Mouse (Mus musculus) left cerebral cortex, adult 2 months (tissue): ENCODE measurements at regions not wholly inside any gene's neighbourhood (a gene's known extent, or its start where the extent isn't known, plus 50 kb on each side); places are given as distances from the start of the nearest gene placed in this dataset.
A peak's percentile ranks its signal among the peaks of the same experiment; 100 is the strongest.

Source experiments
- DNase-seq, 2 experiments: peaks; one replicate each; pipeline ENCODE4 v3.0.0; 2021 to 2022; ENCODE audit warnings: low spot score in 2 of 2, mixed read lengths in 1 of 2; ENCODE audit errors: extremely low spot score in 1 of 2
- H3K27ac ChIP-seq: fragments of 200-600 bp; 2 replicates; pipeline ENCODE4 v1.8.1; 2022
- H3K4me3 ChIP-seq: fragments of 200-600 bp; 2 replicates; pipeline ENCODE4 v1.8.1; 2022
- CTCF ChIP-seq: fragments of 200-600 bp; IDR thresholded peaks from 2 replicates; pipeline ENCODE4 v1.8.1; 2022; ENCODE audit warnings: antibody characterized with exemption, mild to moderate bottlenecking, moderate library complexity
- intact Hi-C: fragments of 180-260 bp; cut with DNase I; formaldehyde crosslinking; loops from one replicate; pipeline ENCODE4 v1.15.1; 2025

DNA sequence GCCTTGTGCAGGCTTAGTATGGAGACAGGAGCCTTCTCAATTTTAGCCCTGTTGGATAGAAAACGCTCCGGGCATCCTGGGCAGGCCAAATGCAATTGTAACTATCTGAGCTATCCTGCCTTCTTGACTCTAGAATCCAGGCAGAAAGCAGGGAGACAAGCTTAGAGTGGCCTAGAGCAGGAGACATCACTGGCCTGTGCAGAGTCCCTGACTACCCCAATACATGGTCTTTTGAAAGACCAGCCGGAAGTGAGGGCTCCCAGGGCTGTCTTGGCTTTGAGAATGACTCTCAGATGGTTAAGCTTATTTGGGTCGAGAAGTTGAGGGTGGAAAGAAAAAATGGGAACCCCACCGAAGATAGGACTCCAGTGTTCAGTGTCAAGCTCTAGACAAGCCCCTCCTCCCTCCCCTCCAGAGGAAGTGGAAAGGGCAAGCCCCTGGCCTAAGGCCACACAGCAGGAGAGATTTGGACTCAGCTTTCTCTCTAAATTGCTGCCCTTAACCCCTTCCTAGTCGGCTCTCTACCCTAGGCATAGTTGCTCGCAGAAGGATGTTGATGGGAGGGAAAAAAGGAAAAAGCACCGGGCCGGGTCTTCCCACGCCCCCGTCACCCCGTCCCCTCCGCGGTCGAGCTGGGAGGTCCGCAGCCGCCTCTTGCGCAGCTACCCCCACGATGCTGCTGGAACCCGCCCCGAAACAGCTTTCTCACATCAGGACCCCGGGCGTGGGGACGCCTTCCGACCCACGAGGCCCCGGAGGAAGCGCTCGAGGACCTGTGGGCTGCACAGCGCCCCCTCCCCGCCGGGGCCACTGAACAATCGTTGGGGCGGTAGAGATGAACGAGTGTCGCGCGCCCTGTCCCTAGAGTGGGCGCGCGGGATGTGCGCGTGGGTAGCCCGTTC, 96.1 kb downstream of the 1700001O22Rik start:
- DNase-seq, result no peak
- intact Hi-C loops, result no loop called here
- Histone ChIP-seq H3K4me3 (peak overlapping the region; percentile 45), H3K27ac (peak overlapping the region; percentile 100)
- TF ChIP-seq CTCF, result no peak; the same call in 1 of the 2 replicates

- no peak overlapping the region for H3K4me3 ChIP-seq
- intact Hi-C loops, result no loop called here
- TF ChIP-seq CTCF, result no peak
- H3K27ac ChIP-seq, result peak overlapping the region; percentile 44; the same call in 1 of the 2 replicates
- DNase-seq, result no peak
These were observed 97.4 kb downstream of the 1700001O22Rik start for GRCm38 (mm10) chr2:30706036-30706435.

GRCm38 (mm10) chr2:30703308-30703707, 100.2 kb downstream of the 1700001O22Rik start:
- H3K4me3 ChIP-seq, result no peak overlapping the region
- no peak for TF ChIP-seq CTCF
- DNase-seq, result no peak
- no peak overlapping the region for H3K27ac ChIP-seq
- intact Hi-C loops, result no loop called here

DNA sequence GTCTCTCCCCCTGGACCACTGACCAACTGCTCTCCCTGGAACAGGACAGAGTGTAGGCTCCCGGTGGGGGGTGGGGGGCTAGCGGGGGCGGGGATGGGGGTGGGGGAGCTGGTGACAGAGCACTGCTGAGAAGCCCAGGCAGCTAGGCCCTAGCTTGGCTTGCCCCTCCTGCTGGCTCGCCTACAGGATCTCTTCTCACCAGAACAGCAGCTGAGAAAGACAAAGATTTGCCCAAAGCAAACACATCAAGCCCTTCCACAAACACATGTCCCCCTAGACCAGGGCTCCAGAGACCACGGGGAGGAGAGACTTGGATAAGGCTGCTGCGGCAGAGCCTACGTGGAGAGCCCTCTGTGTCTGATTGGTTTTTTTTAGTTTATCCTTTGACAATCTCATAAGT, 100.8 kb downstream of the 1700001O22Rik start:
- no peak for DNase-seq
- intact Hi-C loops, result no loop called here
- H3K27ac ChIP-seq, result peak overlapping the region; percentile 45
- TF ChIP-seq CTCF, result no peak; the same call in 1 of the 2 replicates
- no peak overlapping the region for H3K4me3 ChIP-seq

DNA sequence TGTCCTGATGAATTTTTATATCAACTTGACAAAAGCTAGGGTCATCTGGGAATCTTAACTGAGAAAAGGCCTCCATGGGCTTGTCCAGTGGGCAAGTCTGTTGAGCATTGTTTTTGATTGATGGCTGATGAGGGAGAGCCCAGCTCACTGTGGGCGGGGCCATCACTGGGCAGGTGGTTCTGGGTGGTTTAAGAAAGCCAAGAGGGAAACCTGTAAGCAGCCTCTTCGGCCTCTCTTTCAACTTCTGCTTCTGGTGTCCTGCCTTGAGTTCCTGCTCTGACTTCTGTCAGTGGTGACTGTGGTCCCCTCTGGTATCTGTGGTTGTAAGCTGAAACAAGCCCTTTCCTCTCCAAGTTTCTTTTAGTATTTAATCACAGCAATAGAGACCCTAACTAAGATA, 102.6 kb downstream of the 1700001O22Rik start:
- intact Hi-C loops, result no loop called here
- H3K27ac ChIP-seq, result peak overlapping the region; percentile 6; the same call in 1 of the 2 replicates
- TF ChIP-seq CTCF, result no peak
- H3K4me3 ChIP-seq, result no peak overlapping the region
- no peak for DNase-seq

DNA sequence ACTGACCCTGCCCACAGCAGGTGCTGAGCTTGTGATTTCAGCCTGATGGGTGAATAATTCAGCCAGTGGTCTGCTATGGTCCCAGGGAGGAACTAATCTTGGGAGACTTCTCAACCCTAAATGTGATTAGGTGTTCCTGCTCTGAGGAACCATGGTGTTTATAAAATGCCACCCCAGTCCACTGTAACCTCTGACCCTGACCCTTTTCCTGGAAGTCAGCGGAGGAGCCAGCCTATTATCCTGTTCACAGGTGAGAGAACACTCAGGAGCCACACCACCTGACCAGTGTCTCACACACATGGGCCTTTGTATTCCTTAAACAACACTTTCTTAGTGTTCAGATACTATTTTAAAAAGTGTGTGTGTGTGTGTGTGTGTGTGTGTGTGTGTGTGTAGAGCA, 103.0 kb downstream of the 1700001O22Rik start:
- DNase-seq, result no peak
- TF ChIP-seq CTCF, result no peak
- intact Hi-C loops, result no loop called here
- Histone ChIP-seq H3K4me3 (no peak overlapping the region), H3K27ac (peak overlapping the region; percentile 91)

GRCm38 (mm10) chr2:30699797-30700454, 103.5 kb downstream of the 1700001O22Rik start:
- no peak; the same call in 1 of the 2 replicates for TF ChIP-seq CTCF
- intact Hi-C loops, result no loop called here

DNA sequence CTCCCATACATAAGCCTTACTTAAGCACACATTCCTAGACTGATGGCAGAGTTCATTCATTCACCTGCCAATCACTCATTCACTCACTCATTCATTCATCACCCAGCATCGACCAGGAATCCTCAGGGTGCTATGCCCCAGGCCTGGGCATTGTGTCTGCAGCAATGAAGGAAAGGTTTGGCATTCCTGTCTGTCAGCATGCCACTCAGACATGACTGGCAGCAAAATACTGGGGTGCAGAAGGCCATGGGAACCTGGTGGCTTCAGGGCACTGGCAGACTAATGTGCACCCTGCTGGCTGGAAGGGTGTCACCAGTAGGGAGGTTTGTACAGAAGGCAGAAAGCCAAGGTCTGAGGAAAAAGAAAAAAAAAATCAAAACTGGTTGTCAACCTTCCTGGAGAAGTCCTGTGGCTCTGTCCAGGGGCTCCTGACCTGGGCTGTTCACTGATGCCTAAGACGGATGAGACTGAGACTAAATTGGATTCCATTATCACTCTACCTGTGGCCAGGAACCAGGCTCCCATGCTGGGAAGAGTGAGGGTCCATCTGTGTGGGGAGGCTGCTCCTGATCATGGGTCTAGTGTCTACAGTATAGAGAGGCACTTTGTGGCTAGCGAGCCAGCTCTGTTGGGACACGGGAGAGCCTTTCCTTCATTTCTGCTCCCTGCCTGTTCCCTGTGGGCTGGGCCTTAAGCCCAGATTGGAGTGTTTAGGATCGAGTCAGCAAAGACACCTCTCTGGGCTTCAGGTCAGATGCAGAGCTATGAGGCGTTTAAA, 104.1 kb downstream of the Cstad start:
- Histone ChIP-seq H3K27ac (peak overlapping the region; percentile 91; the same call in 1 of the 2 replicates), H3K4me3 (no peak overlapping the region)
- intact Hi-C loops, result no loop called here
- no peak for DNase-seq
- TF ChIP-seq CTCF, result no peak

More at GRCm38 (mm10) chr2:30699797-30700454, 103.5 kb downstream of the 1700001O22Rik start:
- Histone ChIP-seq H3K4me3 (no peak overlapping the region), H3K27ac (peak overlapping the region; percentile 91)
- peak; percentile 79 to 83 for DNase-seq

DNA sequence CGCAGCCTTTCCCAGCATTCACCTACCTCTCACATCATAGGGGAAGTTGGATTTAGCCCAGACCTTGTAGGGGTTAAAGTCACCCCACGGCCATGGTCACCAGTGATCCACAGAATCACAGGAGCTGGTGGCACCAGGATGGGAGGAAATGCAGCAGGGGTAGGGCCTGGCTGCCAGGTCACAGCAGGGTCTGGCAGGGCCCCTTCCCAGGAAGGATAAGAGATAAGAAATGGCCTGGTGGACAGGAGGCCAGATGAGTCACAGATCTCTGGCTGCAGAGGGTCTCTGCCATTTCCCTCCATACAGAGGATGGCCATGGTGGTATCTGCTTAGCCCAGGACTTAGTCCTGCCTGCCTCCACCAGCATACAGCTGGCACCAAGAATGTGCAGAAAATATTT, 103.0 kb downstream of the Cstad start:
- Histone ChIP-seq H3K27ac (no peak overlapping the region), H3K4me3 (no peak overlapping the region)
- TF ChIP-seq CTCF, result no peak
- intact Hi-C loops, result no loop called here
- DNase-seq, result no peak

GRCm38 (mm10) chr2:30695771-30696456, 101.1 kb downstream of the Cstad start:
- Histone ChIP-seq H3K4me3 (no peak overlapping the region), H3K27ac (peak overlapping the region; percentile 72)
- no peak for TF ChIP-seq CTCF
- DNase-seq, result no peak
- intact Hi-C loops, result no loop called here

DNA sequence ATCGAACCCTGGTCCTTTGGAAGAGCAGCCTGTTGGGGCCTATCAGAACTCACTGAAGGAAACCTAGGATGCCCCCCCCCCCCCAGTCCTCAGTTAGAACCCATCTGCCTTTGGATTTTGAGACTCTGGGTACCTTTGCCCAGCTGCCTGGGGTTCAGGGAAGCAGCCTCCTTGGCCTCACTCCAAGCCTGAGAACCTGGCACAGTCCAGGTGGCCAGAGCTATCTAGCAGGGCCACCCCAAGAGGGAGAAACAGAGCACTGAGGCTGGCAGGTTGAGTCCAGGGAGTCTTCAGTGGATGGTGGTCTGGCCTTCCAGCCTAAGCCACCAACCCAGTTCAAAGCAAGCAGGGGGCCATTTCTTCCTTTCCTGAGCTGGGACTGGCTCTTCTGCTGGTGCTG, 100.2 kb downstream of the Cstad start:
- DNase-seq, result no peak
- intact Hi-C loops, result no loop called here
- H3K4me3 ChIP-seq, result no peak overlapping the region
- TF ChIP-seq CTCF, result no peak
- peak overlapping the region; percentile 72 for H3K27ac ChIP-seq
